Mouse (Mus musculus) thymus, postnatal 25 days (tissue): ENCODE results near the gene Tectb.

Experiments used
- DNase-seq: peaks from one replicate; pipeline ENCODE4 v3.0.0; 2022

Tectb gene

DNA sequence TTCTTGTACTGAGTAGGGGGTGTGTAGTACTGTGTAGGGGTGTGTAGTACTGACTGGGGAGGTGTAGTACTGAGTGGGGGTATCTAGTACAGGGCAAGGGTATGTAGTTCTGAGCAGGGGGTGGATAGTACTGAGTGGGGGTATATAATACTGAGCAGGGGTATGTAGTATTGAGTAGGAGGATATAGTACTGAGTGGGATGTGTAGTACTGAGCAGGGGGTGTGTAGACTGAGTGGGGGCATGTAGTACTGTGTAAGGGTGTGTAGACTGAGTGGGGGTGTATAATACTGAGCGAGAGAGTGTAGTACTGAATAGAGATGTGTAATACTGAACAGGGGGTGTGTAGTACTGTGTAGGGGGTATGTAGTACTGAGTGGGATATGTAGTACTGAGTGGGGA, 31.2 kb downstream of the Tectb start:
- DNase-seq: no peak

DNA sequence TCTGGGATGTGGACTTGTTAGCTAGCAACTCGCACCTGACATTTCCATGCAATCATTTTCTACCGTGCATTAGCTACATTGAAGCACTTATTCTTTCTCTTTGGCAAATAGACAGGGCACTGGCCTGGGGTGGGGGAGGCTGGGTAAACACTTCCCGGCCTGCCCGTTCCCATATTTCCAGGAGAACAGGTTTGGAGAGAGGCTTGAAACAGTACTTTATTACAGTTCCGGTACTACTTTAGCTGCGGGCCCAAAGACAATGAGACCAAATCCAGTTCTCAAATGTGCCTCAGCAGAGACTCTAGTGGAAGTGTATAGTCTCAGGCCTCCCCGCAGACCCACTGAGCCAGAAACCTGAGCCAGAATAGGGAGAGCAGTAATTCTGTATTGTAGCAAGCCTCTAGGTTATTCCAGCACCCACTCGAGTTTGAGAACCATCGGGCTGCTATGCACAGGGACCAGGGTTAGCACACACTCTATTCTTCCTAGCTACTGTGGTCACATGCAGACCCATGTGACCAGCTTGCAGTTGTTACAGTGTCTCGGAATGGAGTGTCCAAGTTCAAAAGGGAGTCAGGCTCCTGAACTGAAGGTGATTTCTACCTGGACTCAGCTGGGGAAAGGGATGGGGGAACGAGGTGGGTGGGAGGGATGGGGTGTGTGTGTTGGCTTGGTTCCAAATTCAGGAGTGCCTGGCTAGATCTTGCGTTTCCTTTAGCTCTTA, 33.2 kb downstream of the Tectb start:
- no peak for DNase-seq

DNA sequence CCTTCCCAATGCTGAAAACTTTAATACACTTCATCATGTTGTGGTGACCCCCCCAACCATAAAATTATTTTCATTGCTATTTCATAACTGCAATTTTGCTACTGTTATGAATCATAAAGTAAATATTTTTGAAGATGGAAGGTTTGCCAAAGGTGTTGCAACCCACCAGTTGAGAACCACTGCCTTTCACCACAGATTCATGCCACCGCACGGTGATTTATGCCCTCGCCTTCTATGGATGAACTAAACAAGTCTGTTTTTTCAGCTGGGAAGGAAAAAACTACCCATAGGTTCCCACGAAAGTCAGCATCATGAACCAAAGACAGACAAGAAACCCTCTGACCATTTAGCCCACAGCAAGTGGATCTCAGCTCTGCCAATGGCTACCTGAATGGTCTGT, 36.3 kb downstream of the Tectb start:
- DNase-seq: no peak

DNA sequence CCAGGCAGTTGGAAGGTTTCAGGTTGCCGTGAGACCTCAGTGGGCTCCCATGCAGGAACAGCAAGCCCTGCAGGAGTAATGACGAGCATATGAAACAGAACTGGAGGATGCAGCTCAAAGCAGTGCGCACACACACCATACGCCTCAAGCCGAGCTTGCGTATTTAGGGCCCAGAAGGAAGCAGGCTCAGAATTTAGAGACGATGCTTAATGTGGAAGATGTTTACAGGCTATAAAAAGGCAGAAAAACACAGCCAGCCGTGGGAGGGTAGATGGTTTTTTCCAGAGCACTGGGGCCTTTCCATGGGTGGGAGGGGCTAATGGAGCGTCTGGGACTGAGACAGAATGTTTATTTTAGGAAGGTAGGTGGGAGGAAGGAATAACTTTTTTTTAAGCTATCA, 36.8 kb downstream of the Tectb start:
- DNase-seq: no peak

DNA sequence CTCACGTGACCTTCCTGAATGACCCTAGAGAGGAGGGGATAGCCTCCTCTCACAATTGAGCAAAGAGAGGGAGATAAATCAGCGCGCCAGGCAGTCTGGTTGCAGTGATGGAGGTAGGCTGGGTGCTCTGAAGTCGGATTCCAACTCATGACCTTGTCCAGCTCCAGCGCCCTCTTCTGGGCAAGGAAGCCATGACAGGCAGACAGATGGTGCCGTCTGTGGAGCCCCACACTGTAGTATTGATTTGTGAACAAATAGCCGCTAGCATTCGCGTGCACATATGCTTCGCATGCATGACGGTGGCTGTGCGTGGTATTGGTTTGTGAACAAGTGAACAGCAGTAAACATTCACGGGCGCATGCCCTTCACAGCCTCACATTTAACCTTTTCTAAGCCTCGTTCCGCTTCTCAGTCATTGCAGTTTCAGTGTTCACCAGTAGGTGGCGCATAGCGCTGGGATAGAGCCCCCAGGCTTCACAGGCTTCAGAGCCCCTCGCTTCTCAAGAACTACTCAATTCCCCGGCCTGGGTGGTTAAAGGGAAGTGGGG, 37.7 kb downstream of the Tectb start:
- DNase-seq: peak; percentile 81

DNA sequence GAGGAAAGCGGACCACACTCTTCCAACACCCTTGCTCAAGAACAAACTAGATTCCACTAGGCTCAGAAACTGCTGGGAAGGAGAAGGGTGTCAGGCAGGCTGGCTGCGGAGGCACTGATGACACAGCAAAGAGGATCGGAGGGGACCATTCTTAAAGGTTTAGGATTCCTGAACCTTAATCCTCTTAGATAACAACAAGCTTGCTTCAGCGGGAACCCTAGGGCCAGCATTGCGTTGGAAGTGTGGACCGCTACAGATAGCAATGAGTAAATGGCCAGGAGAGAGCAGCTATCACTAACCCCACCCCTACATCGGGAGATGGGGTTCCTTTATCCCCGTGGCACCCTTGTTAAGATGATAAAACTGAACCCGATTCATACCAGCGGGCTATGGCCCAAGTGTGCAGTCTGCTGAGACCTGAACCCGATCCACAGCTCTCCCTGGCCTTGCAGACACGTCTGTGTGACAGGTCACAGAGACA, 38.2 kb downstream of the Tectb start:
- no peak for DNase-seq

DNA sequence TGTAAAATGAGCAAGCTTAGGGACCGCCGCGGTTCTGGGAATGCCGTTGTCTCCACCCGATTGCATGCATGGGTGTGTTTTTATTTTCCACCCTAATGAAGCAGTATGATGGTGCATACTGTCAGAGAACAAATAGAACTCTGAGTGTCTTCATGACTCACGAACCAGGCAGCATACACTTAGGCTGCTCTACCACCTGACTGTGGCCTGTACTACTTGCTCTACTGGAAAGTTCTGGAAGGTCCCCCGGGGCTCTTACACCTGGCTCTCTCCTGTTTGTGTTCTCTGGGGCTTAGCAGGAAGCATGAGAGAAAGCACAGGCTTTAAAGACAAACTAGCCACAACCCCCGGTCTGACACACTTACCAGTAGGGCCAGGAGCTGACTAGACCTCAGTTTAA, 38.8 kb downstream of the Tectb start:
- no peak for DNase-seq

DNA sequence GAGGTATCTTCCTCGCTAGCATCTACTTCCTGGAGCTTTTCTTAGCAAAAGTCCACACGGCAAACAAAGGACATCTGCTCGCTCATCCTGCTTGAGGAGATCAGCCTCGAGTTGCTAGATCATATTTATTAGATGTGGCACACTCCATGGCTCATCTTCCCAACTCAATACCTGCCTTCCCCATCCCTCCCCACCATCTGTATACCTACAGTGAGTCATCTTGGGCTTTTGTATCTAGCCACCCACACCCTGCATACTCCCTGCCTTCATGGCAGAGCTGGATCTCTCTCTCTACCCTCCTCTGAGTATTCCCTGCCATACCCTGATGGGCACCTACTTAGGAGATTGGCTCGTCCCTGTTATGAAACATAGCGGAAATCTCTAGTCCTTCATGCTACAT, 40.7 kb downstream of the Tectb start:
- no peak for DNase-seq

DNA sequence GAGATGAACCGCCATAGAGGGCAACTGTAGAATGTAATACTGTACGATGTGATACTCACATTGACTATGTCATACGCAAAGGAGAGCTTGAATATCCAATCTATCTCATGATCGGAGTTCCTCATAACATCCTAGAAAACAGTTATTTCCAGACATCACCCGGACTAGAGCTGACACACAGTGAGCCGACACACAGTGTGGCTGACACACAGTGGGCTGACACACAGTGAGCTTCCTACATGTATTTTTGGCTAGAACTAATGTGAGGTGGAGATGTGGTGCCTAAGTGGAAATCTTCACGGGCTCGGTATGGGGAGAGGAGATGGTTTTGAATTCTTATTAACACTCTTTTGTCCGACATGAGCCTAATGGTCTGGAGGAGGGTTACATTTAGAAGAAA, 41.7 kb downstream of the Tectb start:
- no peak for DNase-seq

DNA sequence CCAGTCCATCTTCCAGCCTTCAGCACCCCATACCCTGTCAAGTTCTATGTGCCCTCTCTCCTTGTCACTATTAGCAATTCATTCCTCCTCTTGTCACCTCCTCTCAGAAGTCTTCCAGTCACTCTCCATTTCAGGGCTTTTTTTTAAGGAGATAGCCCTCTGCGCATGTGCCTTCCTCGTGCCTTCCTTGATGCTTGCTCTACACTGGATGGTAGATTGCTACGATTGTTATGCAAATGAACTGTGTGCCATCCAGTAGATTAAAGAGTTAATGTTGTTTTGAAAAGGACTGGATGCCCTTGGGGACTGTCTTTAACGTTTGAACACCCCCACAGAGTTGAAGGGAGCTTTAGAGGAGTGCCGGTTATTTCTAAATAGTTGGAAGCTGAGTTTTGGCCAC, 46.1 kb downstream of the Tectb start:
- no peak for DNase-seq

DNA sequence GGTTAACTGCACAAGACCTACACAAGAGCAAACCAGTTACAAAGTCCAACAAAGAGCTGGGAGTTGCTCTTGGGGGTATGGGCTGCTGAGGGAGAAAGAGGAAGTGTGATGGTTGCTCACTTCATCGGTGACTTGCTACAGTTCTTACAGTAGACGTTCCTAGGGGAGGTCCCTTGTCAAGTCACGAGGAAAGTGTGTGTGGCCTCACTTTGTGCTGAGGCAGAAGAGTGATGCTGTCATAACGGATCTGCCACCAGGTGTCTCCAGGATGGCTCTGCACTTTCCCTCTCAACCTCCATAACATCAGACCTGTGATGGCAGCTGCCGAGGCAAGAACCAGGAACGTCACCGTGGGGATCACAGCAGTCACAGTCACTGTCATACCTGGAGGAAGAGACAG, 46.6 kb downstream of the Tectb start:
- no peak for DNase-seq

DNA sequence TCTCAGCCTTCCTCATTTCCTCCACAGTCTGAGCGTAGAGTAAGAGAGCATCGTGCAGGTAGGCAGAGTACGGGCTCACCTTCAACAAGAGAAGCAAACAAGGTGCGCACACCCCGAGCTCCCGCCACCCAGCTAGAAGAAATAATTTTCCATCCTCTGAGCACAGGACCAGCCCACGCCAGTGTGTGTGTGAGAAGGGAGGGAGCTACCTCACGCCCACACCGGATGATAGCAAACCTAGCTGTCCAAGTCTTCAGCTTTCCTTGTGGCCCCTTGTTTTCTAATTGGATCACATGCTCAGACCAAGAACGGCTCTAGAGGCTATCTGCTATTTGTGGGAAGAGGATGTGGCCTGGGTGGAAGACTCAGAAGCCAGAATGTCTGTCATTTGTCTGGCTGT, 50.5 kb downstream of the Tectb start:
- no peak for DNase-seq

DNA sequence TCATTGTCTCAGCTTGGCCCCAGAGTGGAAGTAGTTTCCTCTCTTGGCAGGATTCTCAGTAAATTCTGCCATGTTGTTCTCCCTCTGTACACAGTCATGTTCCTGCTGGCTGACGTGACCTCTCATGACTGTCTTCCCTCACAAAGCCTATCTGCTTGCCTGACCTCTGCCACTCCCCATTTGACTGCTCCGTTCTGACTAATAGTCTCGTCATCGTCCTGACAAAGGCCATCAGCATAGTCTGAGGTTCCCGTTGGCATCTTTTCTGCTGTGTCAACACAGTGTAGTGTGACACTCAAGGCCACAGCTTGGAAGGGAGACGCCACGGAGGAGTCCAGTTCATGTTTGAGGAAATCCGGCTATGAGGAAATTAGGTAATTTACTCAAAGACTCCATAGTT, 51.6 kb downstream of the Tectb start:
- no peak for DNase-seq

DNA sequence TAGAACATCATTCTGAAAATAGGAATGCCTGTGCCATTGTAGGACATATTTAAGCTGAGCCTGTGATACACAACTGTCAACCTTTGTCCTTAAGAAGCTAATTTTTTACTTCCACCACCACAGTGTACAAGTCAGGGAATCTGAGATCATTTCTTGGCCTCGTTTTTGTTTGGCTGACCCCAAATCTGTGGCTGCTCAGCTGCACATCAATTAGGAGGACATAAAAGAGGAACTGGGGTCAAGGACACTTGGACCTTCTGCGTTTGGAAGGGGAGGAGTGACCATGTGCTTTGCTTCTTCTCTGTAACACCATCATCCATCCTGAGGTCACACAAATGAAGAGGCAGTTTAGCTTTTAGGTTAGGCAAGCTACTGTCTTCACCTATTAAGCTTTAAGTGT, 55.5 kb downstream of the Tectb start:
- no peak for DNase-seq

DNA sequence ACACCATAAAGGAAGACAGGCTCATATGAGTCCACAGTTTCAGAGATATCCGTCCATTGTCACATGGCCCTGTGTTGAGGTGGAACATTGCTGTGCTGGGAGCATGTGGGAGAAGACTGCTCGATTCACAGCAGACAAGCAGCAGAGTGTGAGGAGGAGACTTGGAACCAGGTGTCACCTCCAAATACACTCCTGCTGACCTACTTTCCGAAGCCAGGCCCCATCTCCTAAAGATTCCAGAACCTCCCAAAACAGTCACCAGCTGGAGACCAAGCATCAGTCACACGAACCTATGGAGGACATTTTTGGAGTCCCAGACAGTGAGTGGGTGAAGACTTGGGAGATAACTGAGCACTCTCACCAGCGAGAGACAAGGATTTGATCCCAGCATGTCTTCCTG, 56.0 kb downstream of the Tectb start:
- no peak for DNase-seq

DNA sequence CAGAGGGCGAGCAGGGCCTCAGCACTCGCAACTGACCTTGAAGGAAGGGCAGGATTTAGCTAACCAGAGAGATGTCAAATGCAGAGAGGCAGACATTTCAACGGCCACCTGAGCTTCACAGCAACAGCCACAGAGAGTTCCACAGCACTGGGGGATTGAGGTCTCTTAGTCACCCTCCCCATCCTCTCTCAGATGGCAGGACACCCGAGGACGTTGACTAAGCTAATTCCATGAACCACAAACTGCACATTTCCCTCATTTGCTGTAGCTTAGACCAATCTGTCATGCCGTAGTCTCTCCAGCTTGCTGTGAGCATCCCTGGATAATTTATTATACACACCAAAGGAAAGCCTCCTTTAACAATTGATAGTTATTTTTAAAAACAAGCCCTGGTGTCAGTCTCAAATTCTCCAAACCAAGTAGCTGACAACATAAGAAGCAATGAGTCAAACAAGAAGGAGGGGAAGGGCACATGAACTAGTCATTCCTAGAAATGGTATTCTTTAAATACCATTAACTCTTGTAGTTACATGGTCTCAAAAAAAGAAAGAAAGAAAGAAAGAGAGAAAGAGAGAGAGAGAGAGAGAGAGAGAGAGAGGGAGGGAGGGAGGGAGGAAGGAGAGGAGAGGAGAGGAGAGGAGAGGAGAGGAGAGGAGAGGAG, 59.4 kb downstream of the Tectb start:
- no peak for DNase-seq

DNA sequence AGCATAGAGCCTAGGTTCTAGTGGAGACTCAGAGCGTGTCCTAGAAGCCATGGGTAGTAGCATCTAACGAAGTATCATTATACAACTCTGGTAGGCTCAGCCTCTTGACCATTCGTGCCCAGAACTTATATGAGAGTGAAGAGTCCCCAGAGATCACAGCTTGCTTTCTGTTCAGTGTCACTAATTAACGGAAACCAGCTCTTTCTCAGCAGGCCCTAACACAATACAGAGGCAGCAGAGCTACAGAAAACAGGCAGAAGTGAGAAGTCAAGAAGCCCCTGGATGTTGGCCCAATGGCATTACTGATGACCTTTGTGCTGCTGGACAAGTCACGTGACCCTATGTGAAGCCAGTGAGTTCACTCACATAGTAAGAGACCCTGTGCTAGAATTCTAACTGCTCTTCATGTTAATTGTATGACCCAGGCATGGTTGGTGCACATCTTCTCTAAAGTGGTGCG, 60.7 kb downstream of the Tectb start, which contains the start of gene Gucy2g:
Gucy2g (minus strand) TSS at position 51 of the 460 bp plus-strand sequence.
- DNase-seq: no peak

DNA sequence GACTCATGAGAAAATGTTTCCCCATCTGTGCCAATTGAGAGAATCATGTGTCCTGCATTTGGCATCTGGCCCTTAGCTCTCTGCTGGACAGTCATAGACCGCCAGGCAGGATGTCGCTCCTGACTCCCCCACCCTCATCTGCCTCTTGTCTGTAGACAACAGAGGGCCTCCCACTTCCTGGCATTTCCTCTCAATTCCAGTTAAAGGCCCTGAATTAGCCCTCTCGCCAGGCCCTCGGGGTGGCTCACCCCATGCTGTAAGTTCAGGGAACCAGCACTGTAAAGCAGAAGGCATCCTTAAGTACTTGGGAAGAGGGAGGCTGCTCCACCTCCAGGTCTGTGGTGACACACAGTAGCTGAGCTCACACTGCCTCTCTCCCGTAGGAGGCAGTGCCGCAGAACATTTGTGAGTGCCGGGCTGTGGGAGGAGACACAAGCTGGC, 64.3 kb downstream of the Tectb start:
- no peak for DNase-seq
